Mouse (Mus musculus) MEL (cell line): ENCODE measurements around the gene Gm20388. TPM values are rescaled to one million over a fixed set of nuclear protein-coding genes. Genes with fewer than 3 reads are reported as not detected.

Experiments used
- DNase-seq: peaks from one replicate; pipeline ENCODE4 v3.0.0; 2011; ENCODE audit warnings: low read depth, low spot score
- H3K27ac ChIP-seq: 2 replicates; pipeline ENCODE4 v1.5.1; 2012; ENCODE audit warnings: low read depth, mild to moderate bottlenecking, control low read depth, low read length, moderate library complexity; ENCODE audit not compliant: control insufficient read depth
- H3K27me3 ChIP-seq, 2 experiments: fragments of 150-350 bp in 1 of 2; sonication (generic) in 1 of 2; 2 replicates each; pipeline ENCODE4 v1.6.1; 2012; ENCODE audit warnings: low read length in 2 of 2, mild to moderate bottlenecking in 2 of 2, improper control_type of control experiment in 1 of 2, moderate library complexity in 1 of 2; ENCODE audit not compliant: insufficient read depth in 2 of 2, control insufficient read depth in 1 of 2
- H3K36me3 ChIP-seq, 2 experiments: 2 replicates each; pipeline ENCODE4 v1.6.1; 2012 to 2014; ENCODE audit warnings: low read length in 2 of 2, improper control_type of control experiment in 1 of 2, inconsistent platforms in 1 of 2, mild to moderate bottlenecking in 1 of 2; ENCODE audit not compliant: insufficient read depth in 2 of 2, control insufficient read depth in 1 of 2
- H3K4me1 ChIP-seq, 2 experiments: fragments of 150-350 bp in 1 of 2; sonication (generic) in 1 of 2; 2 replicates each; pipeline ENCODE4 v1.6.1; 2012; ENCODE audit warnings: low read length in 2 of 2, improper control_type of control experiment in 1 of 2, mild to moderate bottlenecking in 1 of 2; ENCODE audit not compliant: insufficient read depth in 2 of 2, control insufficient read depth in 1 of 2
- H3K4me3 ChIP-seq, 2 experiments: fragments of 150-350 bp in 1 of 2; sonication (generic) in 1 of 2; 2 replicates each; pipeline ENCODE4 v1.5.1; 2012; ENCODE audit warnings: low read depth in 2 of 2, low read length in 2 of 2, mild to moderate bottlenecking in 2 of 2, moderate library complexity in 2 of 2, control low read depth in 1 of 2, improper control_type of control experiment in 1 of 2; ENCODE audit not compliant: control insufficient read depth in 1 of 2, insufficient read depth in 1 of 2
- H3K79me2 ChIP-seq: 2 replicates; pipeline ENCODE4 v1.6.1; 2012; ENCODE audit warnings: mild to moderate bottlenecking, low read length, moderate library complexity; ENCODE audit not compliant: control insufficient read depth, poor library complexity, insufficient read depth
- H3K9ac ChIP-seq: 2 replicates; pipeline ENCODE4 v1.6.1; 2012; ENCODE audit warnings: low read depth, mild to moderate bottlenecking, control low read depth, low read length, moderate library complexity; ENCODE audit not compliant: control insufficient read depth, poor library complexity, severe bottlenecking
- H3K9me3 ChIP-seq: fragments of 150-350 bp; sonication (generic); replicated peaks from 2 replicates; pipeline ENCODE4 v1.6.1; 2012; ENCODE audit warnings: mild to moderate bottlenecking, low read length, improper control_type of control experiment, moderate library complexity; ENCODE audit not compliant: insufficient read depth
- CHD2 ChIP-seq: IDR thresholded peaks from 2 replicates; pipeline ENCODE4 v1.6.1; 2011; ENCODE audit warnings: low read length, improper control_type of control experiment
- ELF1 ChIP-seq: IDR thresholded peaks from 2 replicates; pipeline ENCODE4 v1.6.1; 2014; ENCODE audit warnings: low read depth, mild to moderate bottlenecking, inconsistent platforms, low read length, improper control_type of control experiment, moderate library complexity
- ETS1 ChIP-seq: IDR thresholded peaks from 2 replicates; pipeline ENCODE4 v1.6.1; 2012; ENCODE audit warnings: low read depth, mild to moderate bottlenecking, inconsistent platforms, low read length, improper control_type of control experiment, moderate library complexity
- JUND ChIP-seq: IDR thresholded peaks from 2 replicates; pipeline ENCODE4 v1.6.1; 2011; ENCODE audit warnings: low read depth, mild to moderate bottlenecking, improper control_type of control experiment, low read length
- KAT2A ChIP-seq: conservative IDR thresholded peaks from 2 replicates; pipeline ENCODE4 v1.6.1; 2012; ENCODE audit warnings: low read depth, low read length, improper control_type of control experiment, inconsistent platforms
- MAZ ChIP-seq: IDR thresholded peaks from 2 replicates; pipeline ENCODE4 v1.6.1; 2012; ENCODE audit warnings: low read depth, mild to moderate bottlenecking, inconsistent platforms, low read length, improper control_type of control experiment
- NRF1 ChIP-seq: IDR thresholded peaks from 2 replicates; pipeline ENCODE4 v1.6.1; 2014; ENCODE audit warnings: low read depth, mild to moderate bottlenecking, inconsistent platforms, low read length, improper control_type of control experiment, moderate library complexity; ENCODE audit not compliant: poor library complexity, insufficient read depth, severe bottlenecking
- POLR2A ChIP-seq, 2 experiments: IDR thresholded peaks; 2 replicates each; pipeline ENCODE4 v1.6.1; 2011 to 2012; ENCODE audit warnings: low read length in 2 of 2, mild to moderate bottlenecking in 2 of 2, control low read depth in 1 of 2, improper control_type of control experiment in 1 of 2, low read depth in 1 of 2, moderate library complexity in 1 of 2; ENCODE audit not compliant: control insufficient read depth in 1 of 2, insufficient read depth in 1 of 2, poor library complexity in 1 of 2
- POLR2AphosphoS2 ChIP-seq: IDR thresholded peaks from 2 replicates; pipeline ENCODE4 v1.6.1; 2011; ENCODE audit warnings: low read length, improper control_type of control experiment
- SMC3 ChIP-seq: IDR thresholded peaks from 2 replicates; pipeline ENCODE4 v1.6.1; 2011; ENCODE audit warnings: low read depth, low read length, improper control_type of control experiment
- TAL1 ChIP-seq: IDR thresholded peaks from 2 replicates; pipeline ENCODE4 v1.6.1; 2012; ENCODE audit warnings: mild to moderate bottlenecking, inconsistent platforms, low read length, moderate library complexity, mixed read lengths
- TBP ChIP-seq: IDR thresholded peaks from 2 replicates; pipeline ENCODE4 v1.8.0; 2011; ENCODE audit warnings: low read depth, low read length, improper control_type of control experiment
- UBTF ChIP-seq: IDR thresholded peaks from 2 replicates; pipeline ENCODE4 v1.6.1; 2012; ENCODE audit warnings: low read depth, mild to moderate bottlenecking, inconsistent platforms, low read length, improper control_type of control experiment, moderate library complexity, borderline replicate concordance; ENCODE audit not compliant: insufficient read depth
- USF2 ChIP-seq, 2 experiments: IDR thresholded peaks; 2 replicates each; pipeline ENCODE4 v1.6.1; 2011 to 2012; ENCODE audit warnings: improper control_type of control experiment in 2 of 2, low read length in 2 of 2, borderline replicate concordance in 1 of 2, inconsistent platforms in 1 of 2, low read depth in 1 of 2, mild to moderate bottlenecking in 1 of 2; ENCODE audit not compliant: insufficient read depth in 1 of 2
- ZC3H11A ChIP-seq: IDR thresholded peaks from 2 replicates; pipeline ENCODE4 v1.6.1; 2012; ENCODE audit warnings: low read depth, mild to moderate bottlenecking, inconsistent platforms, low read length, improper control_type of control experiment
- ZNF384 ChIP-seq: IDR thresholded peaks from 2 replicates; pipeline ENCODE4 v1.6.1; 2012; ENCODE audit warnings: low read depth, mild to moderate bottlenecking, inconsistent platforms, low read length, improper control_type of control experiment
- polyA plus RNA-seq, 2 experiments: library from polyadenylated mRNA; stranded (reverse) in 1 of 2; unstranded in 1 of 2; fragments of >175 nt in 1 of 2; fragments of >200 nt in 1 of 2; gene quantifications; 2 replicates each; pipeline versions ENCODE4 v1.2.1 to v1.2.4; 2012; ENCODE audit warnings: low replicate concordance in 2 of 2, low read depth in 1 of 2; ENCODE audit not compliant: insufficient read length in 2 of 2, insufficient read depth in 1 of 2, missing spikeins in 1 of 2
- total RNA-seq: library from RNA; depleted of rRNA; stranded (reverse); fragments of 300-350 nt; gene quantifications from 2 replicates; pipeline ENCODE4 v1.2.3, GENCODE M21; 2012

Gene Gm20388
- total and polyA plus RNA-seq, 3 experiments = 11.1 to 17.8 TPM; not detected in 1

- no peak for TF ChIP-seq SMC3
- no peak for TF ChIP-seq USF2 (IDR thresholded peaks at IDR 0.05; ENCODE audit: borderline replicate concordance in 1 of 2, insufficient read depth in 1 of 2, low read depth in 1 of 2, low read length in 2 of 2)
- no peak for TF ChIP-seq ZC3H11A
- no peak for TF ChIP-seq TBP
- TF ChIP-seq ZNF384 = no peak
- TF ChIP-seq TAL1 = no peak
- no peak for TF ChIP-seq UBTF
- no peak for TF ChIP-seq NRF1
- no peaks in the 10 kb centered on the region for H3K79me2 ChIP-seq
- no peaks in the 10 kb centered on the region for H3K27me3 ChIP-seq
Observed at GRCm38 (mm10) chr8:120912463-120912862, 1001.8 kb downstream of the Gm20388 start.

GRCm38 (mm10) chr8:120916831-120917435 lies 1006.3 kb downstream of the Gm20388 start:
- Histone ChIP-seq H3K4me1 (no peaks in the 10 kb centered on the region), H3K27ac (no peak overlapping the region), H3K27me3 (no peaks in the 10 kb centered on the region), H3K79me2 (no peaks in the 10 kb centered on the region), H3K36me3 (no peaks in the 10 kb centered on the region), H3K9me3 (no peaks in the 10 kb centered on the region), H3K4me3 (no peak overlapping the region), H3K9ac (no peak overlapping the region)
- TF ChIP-seq ELF1 (no peak), NRF1 (no peak), CHD2 (no peak), KAT2A (no peak), MAZ (no peak), JUND (no peak), POLR2AphosphoS2 (no peak), UBTF (no peak), TBP (no peak)
- no peak for DNase-seq

More at GRCm38 (mm10) chr8:120912463-120912862, 1001.8 kb downstream of the Gm20388 start:
- Histone ChIP-seq H3K36me3 (no peaks in the 10 kb centered on the region), H3K4me1 (no peaks in the 10 kb centered on the region), H3K9me3 (no peaks in the 10 kb centered on the region), H3K27ac (no peak overlapping the region), H3K4me3 (no peak overlapping the region), H3K9ac (no peak overlapping the region)
- DNase-seq = no peak

- no peak overlapping the region for H3K4me3 ChIP-seq
- DNase-seq = no peak
- H3K9me3 ChIP-seq = no peaks in the 10 kb centered on the region
- no peak overlapping the region for H3K27ac ChIP-seq
- no peak overlapping the region for H3K9ac ChIP-seq
- no peaks in the 10 kb centered on the region for H3K27me3 ChIP-seq
- no peaks in the 10 kb centered on the region for H3K4me1 ChIP-seq
- TF ChIP-seq POLR2A (IDR thresholded peaks at IDR 0.05; ENCODE audit: control insufficient read depth in 1 of 2, insufficient read depth in 1 of 2, low read depth in 1 of 2, low read length in 2 of 2, poor library complexity in 1 of 2) (no peak), ETS1 (no peak), SMC3 (no peak)
- no peaks in the 10 kb centered on the region for H3K79me2 ChIP-seq
- H3K36me3 ChIP-seq = no peaks in the 10 kb centered on the region
Observed at GRCm38 (mm10) chr8:120920527-120920926, 1009.9 kb downstream of the Gm20388 start.
